Mouse (Mus musculus) urinary bladder, adult 2 months (tissue): Measurements from ENCODE around the gene Pxmp4. TPM values are rescaled to one million over a fixed set of nuclear protein-coding genes. Genes with fewer than 3 reads are reported as not detected.

Experiments
- DNase-seq: peaks from one replicate; pipeline ENCODE4 v3.0.0; 2022; ENCODE audit warnings: low spot score
- polyA plus RNA-seq: library from polyadenylated mRNA; depleted of rRNA; stranded (reverse); fragments of >200 nt; gene quantifications from 2 replicates; pipeline ENCODE4 v1.2.3, GENCODE M21; 2012

Pxmp4 gene
- polyA plus RNA-seq, 1 experiment, result 37.0 TPM

DNA sequence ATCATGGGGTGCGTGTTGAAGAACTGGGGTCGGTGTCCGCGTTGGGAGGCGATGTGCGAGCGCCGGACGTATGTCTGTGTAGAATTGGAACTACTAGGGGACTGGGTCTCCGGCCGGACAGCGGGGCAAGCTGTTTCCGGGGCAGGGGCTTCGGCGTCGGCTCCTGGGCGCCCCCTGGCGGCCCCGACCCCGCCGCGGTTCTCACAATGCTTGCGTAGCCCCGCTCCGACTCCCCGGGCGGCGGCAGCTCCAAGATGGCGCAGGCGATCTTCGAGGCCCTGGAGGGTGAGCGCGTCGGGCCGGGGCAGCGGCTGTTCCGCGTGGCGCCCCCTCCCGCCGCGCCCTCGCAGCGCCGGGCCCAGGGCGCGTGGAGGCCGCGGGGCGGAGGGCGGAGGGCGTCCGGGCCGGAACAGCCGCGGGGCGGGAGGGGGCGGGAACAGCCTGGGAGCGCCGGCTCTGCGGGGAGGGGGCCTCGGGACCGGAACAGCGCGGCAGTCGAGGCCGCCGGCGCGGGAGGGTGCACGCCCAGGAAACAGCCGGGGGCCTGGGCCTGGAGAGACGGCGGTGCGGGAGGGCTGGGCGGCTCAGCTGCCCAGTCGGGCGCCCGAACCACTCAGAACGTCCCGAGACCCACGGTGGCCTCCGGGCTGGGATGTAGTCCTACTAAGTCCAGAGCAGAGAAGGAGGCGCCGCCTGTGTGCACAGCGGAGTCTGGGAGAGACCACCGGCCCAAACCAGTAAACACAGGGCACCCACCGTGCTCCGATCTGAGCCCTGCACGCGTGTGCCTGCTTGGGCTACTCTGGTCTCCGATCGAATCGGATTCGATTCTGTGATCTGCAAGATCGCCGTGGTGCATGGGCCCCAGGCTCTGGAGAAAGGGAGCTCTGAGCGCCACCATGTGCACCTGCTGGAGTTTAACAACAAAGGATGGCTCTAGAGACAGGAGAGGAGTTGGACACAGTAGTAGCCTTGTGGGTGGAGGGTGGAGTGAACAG, 9.9 kb upstream of the Pxmp4 start, which contains the start of the genes Zfp341 and 4930519P11Rik:
TSS of gene Zfp341 (plus strand) at position 180 of the 998 bp plus-strand sequence.
TSS of gene 4930519P11Rik (minus strand) at position 320 of the 998 bp plus-strand sequence.
- DNase-seq, result peak; percentile 87

DNA sequence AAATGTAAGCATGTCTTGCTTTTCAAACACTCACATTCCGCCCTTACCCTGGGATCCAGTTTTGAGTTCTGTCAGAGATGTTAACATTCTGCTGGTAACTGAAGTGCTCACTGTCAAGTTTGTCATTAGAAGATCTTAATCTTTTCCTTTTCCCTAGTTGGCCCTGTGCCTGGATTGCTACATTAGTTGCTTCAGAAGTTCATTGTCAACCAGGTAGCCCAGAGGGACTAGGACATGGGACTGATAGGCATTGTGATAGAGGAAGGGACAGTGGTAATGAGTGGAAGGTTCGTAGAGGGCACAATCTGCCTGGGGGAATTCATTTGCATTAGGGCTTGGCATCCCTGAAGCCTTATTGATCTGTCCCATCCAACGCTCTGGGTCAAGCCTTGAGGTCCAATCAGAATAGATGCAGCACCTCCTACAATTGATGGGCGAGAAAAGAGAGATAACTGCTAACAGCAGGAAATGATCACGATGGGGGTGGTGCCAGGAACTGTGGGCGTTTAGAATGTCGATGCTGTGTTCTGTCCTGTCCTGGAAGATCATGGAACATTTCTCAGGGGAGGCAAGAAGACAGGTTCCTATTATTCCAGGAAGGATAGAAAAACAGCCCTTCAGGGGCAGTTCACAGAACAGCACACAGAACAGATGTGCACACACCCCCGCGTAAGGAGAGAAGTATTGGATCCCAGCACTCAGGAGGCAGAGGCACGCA, 5.7 kb upstream of the Pxmp4 start:
- no peak for DNase-seq

DNA sequence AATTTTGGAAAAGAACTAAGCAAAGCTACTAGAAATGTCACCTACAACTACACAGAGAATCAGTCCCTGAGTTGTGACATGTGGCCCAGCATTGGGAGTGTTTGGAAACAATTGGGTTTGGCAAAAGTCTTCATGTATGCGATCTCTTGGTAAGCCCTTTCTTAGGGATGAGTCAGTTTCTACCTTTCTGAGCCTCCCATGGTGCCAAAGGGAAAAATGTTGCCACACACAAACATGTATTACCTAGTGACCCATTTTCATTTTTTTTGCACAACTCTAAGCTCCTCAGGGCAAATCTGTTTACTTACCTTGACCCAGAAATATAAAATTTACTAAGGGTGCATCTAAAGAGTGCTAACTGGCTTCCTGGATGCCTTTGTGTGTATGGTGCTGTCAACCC, 3.5 kb upstream of the Pxmp4 start:
- DNase-seq, result no peak

DNA sequence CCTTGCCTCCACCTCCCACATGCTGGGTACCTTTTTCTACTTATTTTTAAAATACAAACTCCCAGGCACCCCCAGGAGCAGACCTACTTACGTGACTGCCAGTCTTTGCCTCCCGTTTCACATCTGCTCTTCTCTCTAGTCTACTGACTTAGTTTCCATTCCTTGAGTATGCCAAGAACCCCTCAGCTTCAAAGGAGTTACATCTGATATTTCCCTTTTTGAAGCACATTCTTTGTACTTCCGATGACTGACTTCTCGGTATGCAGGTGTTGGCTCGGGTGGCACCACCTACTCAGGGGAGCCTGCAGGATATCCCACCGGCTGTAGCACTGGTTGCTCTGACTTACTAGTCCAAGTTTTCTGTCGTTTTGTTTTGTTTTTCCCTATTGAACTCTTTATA, 648 bp upstream of the Pxmp4 start:
- DNase-seq, result no peak

DNA sequence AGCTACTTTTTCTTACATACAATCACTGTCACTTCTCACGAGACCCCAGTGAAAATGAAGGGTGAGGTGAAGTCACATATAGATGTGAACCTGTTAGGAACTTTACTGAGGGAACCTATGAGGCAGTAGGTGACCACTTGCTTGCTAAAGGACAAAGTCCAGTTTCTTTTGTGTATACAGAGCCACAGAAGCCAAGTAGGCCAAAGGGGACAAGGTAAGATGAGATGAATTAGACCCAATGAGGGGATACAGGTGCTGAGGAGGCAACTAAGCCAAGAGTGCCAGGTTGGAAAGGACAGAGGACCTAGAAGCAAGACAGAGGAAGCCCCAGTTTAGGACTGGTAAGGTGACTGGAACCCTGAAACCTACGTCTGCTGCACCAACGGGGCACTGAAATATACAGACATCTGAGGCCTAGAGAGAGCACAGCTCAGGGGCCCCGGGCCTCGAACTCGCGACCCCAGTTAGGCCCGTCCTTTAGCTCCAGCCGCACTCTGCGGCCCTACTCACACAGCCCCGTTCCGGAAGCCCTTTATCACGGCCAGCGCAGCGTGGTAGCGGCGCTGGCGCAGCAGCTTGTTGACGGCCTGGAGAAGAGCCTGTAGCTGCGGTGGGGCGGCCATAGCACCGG, 386 bp downstream of the Pxmp4 start:
- DNase-seq, result no peak

DNA sequence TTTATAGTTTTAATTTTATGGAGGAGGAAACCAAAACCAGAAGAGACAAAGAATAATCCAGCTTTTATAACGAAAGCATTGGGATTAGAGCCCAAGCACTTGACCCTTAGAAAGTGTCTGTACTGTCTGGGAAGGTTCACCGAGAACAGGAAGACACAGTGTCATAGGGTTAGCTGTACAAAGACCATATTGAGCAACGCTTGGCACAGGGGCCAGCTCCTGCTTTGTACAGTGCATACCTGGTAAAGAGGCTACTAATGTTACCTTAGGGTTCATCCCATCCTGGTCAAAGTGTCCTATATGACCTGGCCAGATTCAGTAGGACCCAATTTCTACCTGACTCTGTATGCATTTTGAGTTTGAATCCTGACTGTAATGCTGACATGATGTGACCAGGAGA, 2.2 kb downstream of the Pxmp4 start:
- DNase-seq, result no peak

DNA sequence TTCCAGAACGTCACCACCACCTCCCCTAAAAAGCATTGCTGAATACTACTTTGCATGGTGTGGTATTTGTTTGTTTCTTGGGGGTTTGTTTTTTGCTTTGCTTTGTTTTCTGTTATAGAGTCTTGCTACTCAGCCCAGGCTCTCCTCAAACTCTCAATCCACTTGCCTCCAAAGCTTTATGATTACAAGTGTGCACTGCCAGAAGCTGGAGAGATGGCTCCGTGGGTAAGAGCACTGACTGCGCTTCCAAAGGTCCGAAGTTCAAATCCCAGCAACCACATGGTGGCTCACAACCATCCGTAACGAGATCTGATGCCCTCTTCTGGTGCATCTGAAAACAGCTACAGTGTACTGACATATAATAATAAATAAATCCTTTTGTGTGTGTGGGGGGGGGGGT, 2.9 kb downstream of the Pxmp4 start:
- no peak for DNase-seq

DNA sequence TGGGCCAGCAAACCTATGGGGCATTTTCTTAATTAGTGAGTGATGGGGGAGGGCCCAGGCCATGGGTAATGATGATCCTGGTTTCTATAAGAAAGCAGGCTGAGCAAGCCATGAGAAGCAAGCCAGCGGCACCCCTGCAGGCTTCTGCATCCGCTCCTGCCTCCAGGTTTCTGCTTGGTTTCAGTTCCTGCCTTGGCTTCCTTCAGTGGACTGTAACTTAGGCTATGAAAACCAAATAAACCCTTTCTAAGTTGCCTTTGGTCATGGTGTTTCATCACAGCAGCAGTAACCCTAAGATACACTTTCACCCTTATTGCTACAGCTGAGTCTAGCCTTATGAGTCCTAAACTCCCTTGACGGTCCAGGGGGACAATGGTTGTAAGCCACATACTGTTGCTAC, 6.1 kb downstream of the Pxmp4 start:
- no peak for DNase-seq

DNA sequence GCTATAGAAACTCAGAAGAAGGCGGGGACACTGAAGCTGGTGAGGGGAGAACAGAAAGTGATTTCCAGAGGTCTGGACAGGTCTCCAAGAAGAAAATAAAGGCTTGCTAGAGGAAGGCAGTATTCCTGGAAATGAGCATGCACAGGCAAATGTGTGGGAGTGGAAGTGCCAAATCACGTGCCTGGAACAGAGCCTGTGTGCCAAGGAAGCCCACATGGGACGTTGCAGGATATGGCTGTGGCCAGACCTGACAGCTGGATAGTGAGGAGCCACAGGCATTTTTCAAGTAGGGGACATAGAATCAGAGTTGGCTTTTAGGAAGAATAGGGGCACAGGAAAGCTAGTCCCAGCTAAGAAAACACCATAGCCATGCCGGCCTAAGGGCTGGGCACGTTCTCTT, 7.7 kb downstream of the Pxmp4 start:
- DNase-seq, result no peak

DNA sequence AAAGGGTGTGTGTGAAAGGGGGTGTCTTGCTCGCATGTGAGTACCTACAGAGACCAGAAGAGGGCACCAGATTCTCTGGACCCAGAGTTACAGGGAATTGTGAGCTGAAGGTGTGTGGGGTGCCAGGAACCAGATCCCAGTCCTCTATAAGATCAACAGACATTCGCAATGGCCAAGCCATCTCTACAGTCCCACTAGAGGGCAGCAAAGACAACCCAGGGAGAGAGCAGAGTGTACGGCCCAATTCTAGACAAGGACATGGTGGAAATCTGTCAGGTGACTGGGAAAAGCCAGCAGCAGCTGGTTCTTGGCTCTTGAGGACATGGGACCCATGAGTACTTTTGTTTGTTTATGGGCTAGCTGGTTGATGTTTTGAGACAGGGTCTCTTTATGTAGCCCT, 10.5 kb downstream of the Pxmp4 start:
- no peak for DNase-seq

DNA sequence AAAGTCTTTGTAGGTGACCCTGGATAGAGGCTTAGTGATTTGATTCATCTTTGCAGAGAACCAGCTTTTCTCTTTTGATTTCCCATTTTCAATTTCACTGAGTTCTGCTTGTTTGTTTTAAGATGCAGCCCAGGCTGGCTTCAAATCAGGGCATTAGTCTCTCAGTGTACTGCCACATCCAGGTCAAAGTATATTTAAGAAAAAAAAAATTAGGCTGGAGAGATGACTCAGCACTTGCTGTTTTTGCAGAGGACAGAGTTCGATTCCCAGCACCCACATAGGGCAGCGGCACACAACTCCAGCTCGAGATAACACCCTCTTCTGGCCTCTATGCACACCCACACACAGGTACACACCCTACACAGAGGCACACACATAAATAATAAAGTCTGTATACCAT, 12.3 kb downstream of the Pxmp4 start:
- no peak for DNase-seq

DNA sequence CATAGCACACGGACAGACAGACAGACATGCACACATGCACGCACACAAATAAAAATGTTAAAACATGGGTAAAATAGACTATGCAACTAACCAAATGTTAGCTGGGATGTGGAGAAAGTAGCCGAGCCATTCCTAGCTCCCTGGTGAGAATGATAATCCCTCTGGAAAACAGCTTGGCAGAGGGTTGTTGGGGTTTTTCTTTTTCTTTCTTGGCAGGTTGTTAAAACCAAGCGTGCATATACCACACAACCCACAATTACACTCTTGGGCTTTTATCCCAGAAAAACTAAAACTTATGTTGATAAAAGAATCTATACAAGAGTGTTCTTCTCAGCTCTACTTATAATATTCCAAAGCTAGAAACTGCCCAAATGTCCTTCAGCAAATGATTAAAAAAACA, 14.5 kb downstream of the Pxmp4 start:
- DNase-seq, result no peak

DNA sequence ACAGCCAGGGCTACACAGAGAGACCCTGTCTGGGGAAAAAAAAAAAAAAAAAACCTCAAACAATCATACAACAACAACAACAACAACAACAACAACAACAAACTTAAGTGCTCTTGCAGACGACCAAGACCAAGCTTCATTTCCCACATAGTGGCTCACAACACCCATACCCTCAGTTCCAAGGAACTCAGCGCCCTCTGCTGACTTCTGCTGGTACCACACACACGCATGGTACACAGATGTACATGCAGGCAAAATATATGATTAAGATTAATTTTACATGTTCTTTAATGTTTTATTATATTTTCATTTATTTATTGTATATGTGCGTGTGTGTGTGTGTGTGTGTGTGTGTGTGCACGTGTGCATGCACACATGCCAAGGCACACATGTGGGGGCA, 17.1 kb downstream of the Pxmp4 start:
- DNase-seq, result no peak

DNA sequence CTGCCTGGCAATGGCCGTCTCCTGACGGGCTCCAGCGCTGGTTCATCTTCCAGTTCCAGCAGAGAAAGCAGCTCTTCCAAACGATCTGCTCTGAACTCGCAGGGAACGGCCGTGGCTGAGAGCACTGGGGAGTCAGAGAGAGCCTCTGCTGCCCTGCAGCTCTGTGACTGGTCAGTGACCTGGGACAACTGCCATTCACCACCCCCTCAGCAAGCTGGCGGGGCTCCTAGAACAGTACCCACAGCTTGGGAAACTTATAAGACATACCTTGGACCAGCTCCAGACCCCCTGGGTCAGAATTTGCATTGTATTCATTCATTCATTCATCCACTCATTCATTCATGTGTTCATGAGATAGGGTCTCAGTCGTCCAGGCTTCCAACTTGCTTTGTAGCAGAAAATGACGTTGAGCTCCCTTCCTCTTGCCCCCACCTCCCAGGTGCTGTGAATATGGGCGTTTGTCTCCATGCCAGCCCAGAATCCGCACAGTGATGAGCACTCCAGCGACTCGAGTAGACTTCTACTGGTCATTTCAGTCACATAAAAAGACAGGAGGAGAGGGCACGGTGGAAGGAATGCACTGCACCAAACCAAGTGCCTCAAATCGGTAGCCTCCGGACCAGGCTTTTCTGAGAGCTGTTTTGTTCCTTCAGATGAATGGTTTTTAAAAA, 18.4 kb downstream of the Pxmp4 start:
- DNase-seq, result no peak

DNA sequence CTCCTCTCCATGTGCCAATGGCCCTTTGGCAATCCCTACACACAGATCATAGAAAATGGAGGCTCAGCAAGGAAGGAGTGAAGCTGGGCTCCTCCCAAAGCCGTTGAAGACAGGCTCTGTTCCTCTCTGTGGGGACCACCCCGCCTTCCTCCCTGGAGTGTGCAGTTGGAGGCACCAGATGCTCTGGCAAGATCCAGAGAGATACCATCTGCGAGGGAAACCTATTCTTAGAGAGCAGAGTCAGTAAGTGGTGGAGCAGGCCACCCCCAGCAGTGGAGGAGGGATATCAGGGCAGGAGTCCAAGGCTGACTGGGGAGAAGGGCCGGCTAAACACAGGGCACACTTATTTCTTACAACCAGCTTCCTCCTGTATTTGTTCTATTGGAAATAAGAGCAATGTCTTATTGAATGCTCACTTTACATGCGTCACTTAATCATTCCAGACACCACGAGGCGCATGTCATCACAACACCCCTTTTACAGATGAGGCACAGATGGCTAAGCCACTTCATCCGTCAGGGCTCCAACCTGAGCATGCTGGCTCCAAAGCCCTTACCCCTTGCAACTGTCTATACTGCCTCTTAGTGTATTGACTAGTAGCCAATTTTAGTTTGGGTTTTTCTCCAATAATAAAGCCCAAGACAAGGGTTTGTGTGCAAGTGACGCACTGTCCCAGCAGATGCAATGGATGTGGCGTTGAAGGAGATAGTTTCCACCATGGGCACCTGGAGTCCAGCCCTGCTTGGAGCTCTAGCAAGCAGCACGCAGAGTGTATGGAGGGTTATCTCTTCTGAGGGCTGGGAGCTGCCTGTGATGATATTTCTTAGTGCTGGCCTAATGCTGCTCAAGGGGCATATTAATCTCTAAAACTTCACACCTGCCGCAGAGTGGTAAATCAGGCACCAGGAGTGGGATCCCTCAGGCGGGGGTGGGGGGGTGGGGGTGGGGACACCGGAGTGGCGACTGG, 19.3 kb downstream of the Pxmp4 start:
- DNase-seq, result no peak

DNA sequence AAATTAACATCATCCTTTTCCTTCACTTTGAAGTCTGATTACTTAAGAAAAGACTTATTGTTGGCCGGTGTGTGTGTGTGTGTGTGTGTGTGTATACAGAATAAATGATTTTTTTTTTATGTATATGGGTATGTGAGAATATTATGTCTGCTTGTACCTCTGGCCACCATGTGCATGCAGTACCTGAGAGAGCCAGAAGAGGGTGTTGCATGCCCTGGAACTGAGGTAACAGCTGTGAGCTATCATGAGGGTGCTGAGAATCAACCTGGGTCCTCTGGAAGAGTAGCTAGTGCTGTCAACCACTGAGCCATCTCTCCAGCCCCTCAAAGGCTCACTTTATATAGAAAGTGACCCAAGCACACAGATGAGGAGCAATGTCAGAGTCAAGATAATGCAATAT, 22.1 kb downstream of the Pxmp4 start:
- DNase-seq, result no peak

DNA sequence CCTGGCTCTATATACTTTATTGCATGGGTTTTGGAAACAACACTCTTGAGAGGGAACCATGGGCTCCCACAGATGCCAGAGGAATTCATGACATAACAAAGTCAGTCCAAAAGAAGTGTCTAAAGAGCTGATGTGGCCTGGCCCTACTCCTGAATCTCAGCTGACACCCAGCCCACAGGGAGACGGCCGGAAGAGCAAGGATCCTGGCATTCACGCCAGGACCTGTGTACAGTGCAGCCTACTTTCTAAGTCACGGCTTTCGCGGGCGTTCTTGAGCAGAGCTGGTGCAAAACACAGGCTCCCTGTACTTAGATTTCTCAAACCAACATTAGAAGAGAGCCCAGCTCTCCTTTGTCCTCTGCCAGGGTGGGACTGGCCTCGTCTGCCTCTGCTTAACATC, 22.9 kb downstream of the Pxmp4 start:
- DNase-seq, result no peak

DNA sequence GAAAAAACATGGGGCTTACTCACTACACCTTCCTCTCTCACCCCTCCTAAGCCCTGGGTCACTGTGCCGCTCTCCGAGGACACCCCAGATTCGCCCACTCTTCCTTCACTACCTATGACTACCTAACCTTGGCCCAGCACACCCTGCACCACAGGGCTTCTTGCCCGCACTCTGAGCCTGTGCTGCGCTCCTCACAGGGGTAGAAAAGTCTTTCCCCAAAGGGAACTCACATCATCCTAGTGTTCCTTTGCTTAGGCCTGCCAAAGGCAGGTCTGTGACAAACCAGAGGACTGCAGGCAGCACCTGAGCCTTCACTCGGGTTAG, 25.8 kb downstream of the Pxmp4 start:
- DNase-seq, result no peak

DNA sequence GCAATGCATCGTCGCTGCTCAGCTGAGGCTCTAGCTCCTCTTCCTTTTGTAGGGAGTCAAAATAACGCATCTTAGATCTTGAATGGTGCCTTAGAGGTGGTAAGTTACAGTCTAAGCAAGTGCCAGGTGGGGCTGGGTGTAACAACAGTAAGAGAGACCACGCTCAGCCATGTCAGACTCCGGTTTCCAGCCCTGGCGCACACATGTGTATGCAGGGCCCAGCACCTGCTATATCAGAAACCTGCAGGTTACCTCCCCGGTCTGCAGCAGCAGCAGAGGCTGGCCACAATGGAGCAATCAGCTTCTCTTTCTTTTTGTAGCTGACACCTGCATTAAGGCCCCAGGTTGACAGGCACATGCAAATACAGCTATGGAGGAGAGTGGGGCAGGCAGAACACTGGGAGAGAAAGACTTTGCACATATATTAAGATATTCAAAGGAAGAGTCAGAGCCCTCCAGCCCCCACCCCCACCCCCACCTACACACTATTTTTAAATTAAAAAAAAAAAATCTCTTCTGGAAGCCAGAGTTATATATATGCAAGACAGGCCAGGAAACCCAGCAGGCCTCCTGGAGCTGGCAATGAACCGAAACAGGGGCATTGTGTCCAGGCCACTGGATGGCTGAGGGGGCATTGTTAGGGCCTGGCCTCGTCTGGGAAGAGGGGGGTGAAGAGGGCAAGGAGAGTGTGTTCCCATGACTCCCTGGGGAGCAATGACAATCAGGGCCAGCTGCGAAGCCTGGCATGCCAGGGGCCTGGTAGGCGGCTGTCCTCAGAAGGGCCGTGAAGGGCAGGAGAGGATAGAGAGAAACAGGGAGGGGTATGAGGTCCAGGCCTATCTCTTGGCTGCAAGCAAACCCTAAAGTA, 26.4 kb downstream of the Pxmp4 start:
- no peak for DNase-seq

DNA sequence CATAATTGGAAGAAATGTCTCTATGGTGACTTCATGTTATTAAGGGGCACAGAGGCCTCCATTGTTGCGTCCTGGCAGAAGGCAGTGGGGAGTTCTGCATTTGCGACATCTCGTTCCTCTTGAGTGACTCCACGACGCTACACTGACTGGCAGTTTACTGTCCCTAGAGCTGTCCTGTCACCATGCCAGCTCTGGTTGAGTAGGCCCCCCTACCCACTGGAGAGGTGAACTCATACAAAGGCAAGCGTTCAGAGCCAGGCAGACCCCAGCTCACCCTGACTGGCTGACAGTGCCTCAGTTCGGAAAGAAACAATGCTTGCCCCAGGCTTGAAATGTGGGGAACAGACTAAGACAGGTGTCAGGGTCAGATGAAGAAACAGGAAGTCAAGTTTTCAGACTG, 29.2 kb downstream of the Pxmp4 start:
- DNase-seq, result no peak
